Mouse (Mus musculus): ENCODE measurements at regions not wholly inside any gene's neighbourhood (a gene's known extent, or its start where the extent isn't known, plus 50 kb on each side); places are given as distances from the start of the nearest gene placed in this dataset.

- TF ChIP-seq POLR2A (IDR thresholded peaks at IDR 0.05; ENCODE audit: insufficient read depth, low read depth, low read length) (no peak), CTCF (IDR thresholded peaks at IDR 0.05; ENCODE audit: insufficient read depth, low read depth, low read length) (no peak)
Observed at GRCm38 (mm10) chr5:73768253-73768652, 117.1 kb downstream of the Spata18 start.

Measured in olfactory bulb, adult 2 months (tissue).